ENCODE assay signal across 21 mouse cellular contexts in genomic region chr5:118665023-118665422, GRCm38 (mm10).
A peak's percentile ranks its signal among the peaks of the same experiment; 100 is the strongest.
DNase-seq lines count a peak whose midpoint lies in the region; ATAC-seq and TF ChIP-seq lines count a peak whose summit lies in the region.
"Had no signal": no experiment of that assay in that cellular context is flagged by ENCODE, and none has a peak within 500 bp of the region (broad histone marks: within the 10 kb centered on the region; RNA-seq: fewer than 3 reads in every experiment).

No protein-coding gene starts in this region.

- no peaks in the 10 kb centered on the region for H3K27me3 ChIP-seq in lung, embryonic 14.5 days (ENCODE audit: insufficient read depth, low read length)
- H3K27me3 ChIP-seq in megakaryocyte, embryonic 14.5 days (replicated peaks): no peaks in the 10 kb centered on the region
- H3K27me3 ChIP-seq: CH12.LX, Patski had no signal

- no peaks in the 10 kb centered on the region for H3K36me3 ChIP-seq in lung, embryonic 14.5 days (ENCODE audit: insufficient read depth)
- peaks cover 38% of the 10 kb centered on the region for H3K36me3 ChIP-seq in megakaryocyte, embryonic 14.5 days (replicated peaks; ENCODE audit: low read length)

- peak; percentile 44; the same call in 1 of the 2 replicates for ATAC-seq in lung, embryonic 14.5 days (ENCODE audit: insufficient read depth)
- ATAC-seq in megakaryocyte, adult 5-6 weeks (ENCODE audit: poor library complexity, severe bottlenecking): no peak
- ATAC-seq: activated CD4-positive, CD25-positive, alpha-beta regulatory T cell, adult 4 months; CD4-positive, CD25-positive, alpha-beta regulatory T cell, adult 4 months; Patski had no signal

- no peaks in the 10 kb centered on the region for H3K9me3 ChIP-seq in lung, embryonic 14.5 days (ENCODE audit: low read depth, low read length)
- no peaks in the 10 kb centered on the region for H3K9me3 ChIP-seq in megakaryocyte, embryonic 14.5 days
- H3K9me3 ChIP-seq: G1E had no signal

- peaks cover 13% of the 10 kb centered on the region for H3K4me1 ChIP-seq in lung, embryonic 14.5 days (ENCODE audit: insufficient read depth)
- peaks cover 75% of the 10 kb centered on the region for H3K4me1 ChIP-seq in megakaryocyte, embryonic 14.5 days

- DNase-seq in heart, adult 11 months: peak; percentile 89
- DNase-seq in heart, adult 8-10 months (ENCODE audit: low spot score): no peak
- peak; percentile 61 for DNase-seq in lung, embryonic 14.5 days
- no peak for DNase-seq in lung, postnatal 25 days (ENCODE audit: low spot score)
- DNase-seq: adrenal gland, adult 2 months; adrenal gland, adult 8-10 months; adrenal gland, postnatal 10 days; adrenal gland, postnatal 14 days; adrenal gland, postnatal 25 days; adrenal gland, postnatal 36 days; B cell, adult 2 months; cerebellum, adult 11 months; cerebellum, adult 11-12 months; cerebellum, adult 18-20 months had no signal

- 65% methylated on average over 8 of the region's 8 CpGs for whole genome bisulfite sequencing in lung, embryonic 14.5 days

- H3K4me2 ChIP-seq in lung, embryonic 14.5 days: no peak overlapping the region

- no peak overlapping the region for H3K9ac ChIP-seq in lung, embryonic 14.5 days

- no peak overlapping the region for H3K4me3 ChIP-seq in lung, embryonic 14.5 days (ENCODE audit: low read depth, low read length)
- peak overlapping the region; percentile 7 for H3K4me3 ChIP-seq in megakaryocyte, embryonic 14.5 days (replicated peaks)

- no peak overlapping the region for H3K27ac ChIP-seq in lung, embryonic 14.5 days (ENCODE audit: low read depth)

- TF ChIP-seq CTCF in lung, embryonic 14.5 days (IDR thresholded peaks at IDR 0.05; ENCODE audit: low read depth): no peak

Comparison
In these comparisons a context has a peak if more than half of its experiments do, and no peak if none do; other contexts are left out.
1. DNase-seq: peak in heart, adult 11 months (single experiment) and lung, embryonic 14.5 days (single experiment); none in heart, adult 8-10 months (single experiment) and lung, postnatal 25 days (single experiment).